Mouse (Mus musculus) layer of hippocampus, adult 2 months (tissue): ENCODE data around the gene Psmb5. TPM values are rescaled to one million over a fixed set of nuclear protein-coding genes. Genes with fewer than 3 reads are reported as not detected.
A peak's percentile ranks its signal among the peaks of the same experiment; 100 is the strongest.

Experiments used
- DNase-seq, 2 experiments: peaks; one replicate each; pipeline ENCODE4 v3.0.0; 2022; ENCODE audit warnings: low spot score in 2 of 2
- H3K27ac ChIP-seq: fragments of 200-600 bp; 2 replicates; pipeline ENCODE4 v1.8.1; 2022
- H3K4me3 ChIP-seq: fragments of 200-600 bp; 2 replicates; pipeline ENCODE4 v1.8.1; 2022; ENCODE audit warnings: mild to moderate bottlenecking
- CTCF ChIP-seq: fragments of 200-600 bp; conservative IDR thresholded peaks from 2 replicates; pipeline ENCODE4 v1.8.1; 2022; ENCODE audit warnings: antibody characterized with exemption, mild to moderate bottlenecking, moderate library complexity
- microRNA-seq, 2 experiments: library from miRNA; unstranded; fragments of <30 nt; microRNA quantifications; one replicate each; pipeline ENCODE4 v1.2.0; 2021
- total RNA-seq, 2 experiments: library from RNA; stranded (reverse); gene quantifications; 2 replicates each; pipeline ENCODE4 v1.2.3; 2021

Gene Psmb5
- total RNA-seq, 2 experiments from 2014 or later = 199 to 218 TPM

DNA sequence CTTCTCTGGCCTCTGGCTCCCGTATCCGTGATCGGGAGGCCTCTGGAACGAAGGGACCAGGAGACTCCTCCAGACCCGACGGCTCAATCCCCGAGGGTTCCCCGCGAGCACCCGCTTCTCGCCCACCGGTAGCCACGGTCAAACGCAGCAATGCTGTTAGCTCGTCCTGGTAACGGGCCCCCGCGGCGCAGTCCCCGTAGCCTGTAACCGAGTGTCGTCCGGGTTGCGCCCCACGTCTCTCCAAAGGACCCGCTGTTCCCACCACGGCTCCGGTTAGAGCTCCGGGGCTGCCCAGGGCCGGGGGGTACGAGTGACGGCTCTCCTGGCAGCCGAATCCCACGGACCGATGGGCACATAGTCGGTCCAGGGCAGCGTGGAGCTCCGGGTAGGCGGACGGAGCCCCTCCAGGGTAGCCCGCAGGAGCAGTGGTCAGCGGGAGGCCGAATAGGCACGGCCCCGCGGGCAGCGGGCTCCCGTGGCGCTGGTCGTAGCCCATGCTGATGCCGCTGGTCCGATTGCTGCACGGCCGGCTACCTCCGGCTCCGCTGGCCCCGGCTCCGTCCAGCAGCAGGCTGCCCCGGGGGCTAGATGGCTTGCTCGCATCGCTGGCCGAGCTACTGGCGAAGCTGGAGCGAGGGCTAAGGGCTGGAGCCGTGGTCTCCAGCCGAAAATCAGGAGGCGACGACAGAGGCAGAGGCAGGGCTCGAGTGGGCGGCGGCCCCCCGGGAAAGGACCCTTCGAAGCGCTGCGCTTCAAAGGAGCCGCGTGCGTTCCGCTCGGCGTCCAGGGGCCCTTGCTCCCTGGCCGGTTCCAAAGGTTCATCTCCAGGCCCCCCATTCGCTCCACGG is 41.4 kb downstream of the Psmb5 start:
- peak overlapping the region; percentile 66 for H3K4me3 ChIP-seq
- no peak for DNase-seq
- H3K27ac ChIP-seq = no peak overlapping the region
- TF ChIP-seq CTCF = no peak

GRCm38 (mm10) chr14:54575631-54576030 is 42.2 kb downstream of the Psmb5 start:
- DNase-seq = no peak
- no peak overlapping the region for H3K27ac ChIP-seq
- no peak for TF ChIP-seq CTCF
- peak overlapping the region; percentile 66 for H3K4me3 ChIP-seq

- no peak for TF ChIP-seq CTCF
- Histone ChIP-seq H3K4me3 (no peak overlapping the region; the same call in 1 of the 2 replicates), H3K27ac (no peak overlapping the region)
- DNase-seq = no peak
Observed at GRCm38 (mm10) chr14:54575031-54575430, 42.8 kb downstream of the Psmb5 start.

- no peak overlapping the region for H3K4me3 ChIP-seq
- no peak for TF ChIP-seq CTCF
- no peak for DNase-seq
- no peak overlapping the region for H3K27ac ChIP-seq
Observed at GRCm38 (mm10) chr14:54574253-54574652, 43.6 kb downstream of the Psmb5 start.

- Histone ChIP-seq H3K4me3 (no peak overlapping the region), H3K27ac (no peak overlapping the region)
- TF ChIP-seq CTCF = no peak
- no peak for DNase-seq
Observed at GRCm38 (mm10) chr14:54572790-54573736, 44.8 kb downstream of the Psmb5 start.

- DNase-seq = no peak
- Histone ChIP-seq H3K27ac (no peak overlapping the region), H3K4me3 (no peak overlapping the region)
- no peak for TF ChIP-seq CTCF
Observed at GRCm38 (mm10) chr14:54572122-54572521, 45.7 kb downstream of the Psmb5 start.

DNA sequence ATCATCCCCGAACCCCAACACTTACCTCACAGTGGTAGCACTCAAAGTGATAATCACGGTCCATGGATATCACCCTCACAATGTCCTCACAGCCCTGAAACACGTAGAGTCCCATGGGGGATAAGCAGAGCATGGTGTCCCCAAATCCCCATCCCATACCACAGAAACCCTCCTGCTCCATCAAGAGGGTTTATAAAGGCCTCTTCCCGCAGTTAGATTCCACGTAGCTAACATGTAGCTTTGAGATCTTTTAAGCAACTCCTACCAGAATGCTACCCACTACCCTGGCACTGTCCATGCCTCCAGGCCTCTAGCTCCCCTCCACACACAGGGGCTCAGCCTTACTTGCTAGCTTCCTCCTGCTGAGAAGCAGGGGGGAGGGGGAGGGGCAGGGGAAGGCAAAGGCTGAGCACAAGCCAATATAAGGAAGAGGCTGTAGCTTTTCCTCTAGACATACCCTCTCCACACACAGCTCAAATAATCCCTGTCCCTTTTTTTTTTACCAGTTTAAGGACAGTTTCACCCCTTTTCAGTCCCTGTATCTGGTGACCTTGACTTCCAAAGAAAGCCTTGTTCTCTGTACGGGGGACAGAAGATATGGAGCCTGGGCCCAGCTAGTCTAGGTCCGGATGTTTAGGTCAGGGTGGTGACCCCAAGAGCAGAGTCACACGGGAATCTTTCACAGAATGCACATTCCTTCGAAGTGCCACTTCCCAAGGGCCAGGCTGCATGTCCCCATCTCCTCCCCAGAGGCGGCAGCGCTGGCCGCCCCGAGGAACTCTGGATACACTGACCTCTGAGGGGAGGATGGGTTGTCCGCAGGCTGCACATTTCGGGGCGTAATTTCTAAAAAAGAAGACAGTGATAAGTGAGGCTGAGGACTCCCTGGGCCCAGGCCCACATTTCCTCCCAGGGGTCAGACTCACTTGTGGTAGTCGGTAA is 48.1 kb downstream of the Psmb5 start:
- H3K27ac ChIP-seq = peak overlapping the region; percentile 24; the same call in 1 of the 2 replicates
- no peak for DNase-seq
- no peak for TF ChIP-seq CTCF

GRCm38 (mm10) chr14:54568694-54569414 is 49.0 kb downstream of the Psmb5 start:
- peak; percentile 67 to 78 for DNase-seq
- peak; percentile 97 for TF ChIP-seq CTCF
- H3K27ac ChIP-seq = no peak overlapping the region; the same call in 1 of the 2 replicates
- no peak overlapping the region for H3K4me3 ChIP-seq

More for the DNA sequence above, 48.1 kb downstream of the Psmb5 start:
- H3K4me3 ChIP-seq = no peak overlapping the region

Small RNAs within 50 kb of the gene (microRNA-seq; reads per million reads assigned to microRNA genes)
- gene Mir686 (0 reads per million in 2 experiments), gene Mir6948 (0.32 to 1.7 reads per million in 2 experiments)

Other genes starting within 250 kb of the Psmb5 start
- 1 to 10 TPM; 1.4 to 2.0 TPM for gene Slc7a7, start 200.2 kb downstream of the Psmb5 start, total RNA-seq
- 100 to 1,000 TPM in 1 of 2 experiments, 10 to 100 TPM in 1; 99.8 to 101 TPM for gene Mrpl52, start 191.1 kb downstream of the Psmb5 start, total RNA-seq
- 10 to 100 TPM; 16.1 to 18.4 TPM for gene Mmp14, start 186.4 kb downstream of the Psmb5 start, total RNA-seq
- 10 to 100 TPM; 28.5 to 30.3 TPM for gene Lrp10, start 153.9 kb downstream of the Psmb5 start, total RNA-seq
- 10 to 100 TPM; 23.9 to 24.0 TPM for gene Rem2, start 141.9 kb downstream of the Psmb5 start, total RNA-seq
- 10 to 100 TPM; 47.3 to 53.6 TPM for gene Prmt5, start 100.5 kb downstream of the Psmb5 start, total RNA-seq
- 1 to 10 TPM; 4.4 to 4.8 TPM for gene Haus4, start 63.4 kb downstream of the Psmb5 start, total RNA-seq
- 1 to 10 TPM; 1.1 to 1.8 TPM for gene Ajuba, start 40.5 kb downstream of the Psmb5 start, total RNA-seq
- 1 to 10 TPM; 5.8 to 7.1 TPM for gene 4931414P19Rik, start 12.0 kb downstream of the Psmb5 start, total RNA-seq
- under 1 TPM; 0.22 to 0.28 TPM for gene Psmb11, start 3.4 kb upstream of the Psmb5 start, total RNA-seq
- gene Gm17606, start 22.9 kb upstream of the Psmb5 start, total RNA-seq = not detected
- 10 to 100 TPM; 22.5 to 27.5 TPM for gene Cdh24, start 23.3 kb upstream of the Psmb5 start, total RNA-seq
- gene 1700123O20Rik, start 68.2 kb upstream of the Psmb5 start, total RNA-seq = 10 to 100 TPM; 20.8 to 22.1 TPM
- gene Acin1, start 68.9 kb upstream of the Psmb5 start, total RNA-seq = 100 to 1,000 TPM; 223 to 242 TPM
- not detected for gene Gm29776, start 80.8 kb upstream of the Psmb5 start, total RNA-seq
- not detected for gene Cebpe, start 94.2 kb upstream of the Psmb5 start, total RNA-seq
- 10 to 100 TPM; 49.4 to 54.1 TPM for gene Slc7a8, start 163.9 kb upstream of the Psmb5 start, total RNA-seq
- not detected for gene Rnf212b, start 196.1 kb upstream of the Psmb5 start, total RNA-seq